Mouse (Mus musculus): ENCODE measurements at regions not wholly inside any gene's neighbourhood (a gene's known extent, or its start where the extent isn't known, plus 50 kb on each side); places are given as distances from the start of the nearest gene placed in this dataset.

DNA sequence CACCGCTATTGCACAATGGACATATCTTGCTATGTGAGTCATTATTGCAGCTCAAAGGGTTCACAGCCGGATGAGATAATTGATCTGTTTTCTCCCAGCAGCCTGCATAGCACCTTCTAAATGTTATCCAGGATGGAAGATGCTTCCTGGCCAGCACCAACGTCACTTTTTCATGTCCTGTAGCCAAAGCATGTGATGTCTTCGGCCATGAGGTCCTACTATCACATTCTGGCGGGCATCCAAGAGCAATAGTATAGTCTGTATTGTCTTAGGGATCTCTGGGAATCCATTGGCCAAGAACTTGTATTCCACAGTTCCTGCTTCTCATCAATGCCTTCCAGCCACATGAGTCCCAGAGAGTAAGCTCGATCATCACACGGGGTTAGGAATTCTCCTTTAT, 70.6 kb downstream of the Npy start:
- H3K36me3 ChIP-seq = no peaks in the 10 kb centered on the region
- H3K4me3 ChIP-seq = no peak overlapping the region
- H3K27ac ChIP-seq (replicated peaks) = no peak overlapping the region
- WGBS = 89% methylated on average over 7 of the region's 7 CpGs
- H3K4me1 ChIP-seq = no peaks in the 10 kb centered on the region
- no peak overlapping the region for H3K4me2 ChIP-seq (replicated peaks)
- no peaks in the 10 kb centered on the region for H3K27me3 ChIP-seq
- no peak for ATAC-seq (ENCODE audit: low FRiP score, low read depth)
- H3K9ac ChIP-seq (replicated peaks) = no peak overlapping the region
- peaks cover 13% of the 10 kb centered on the region; the same call in 1 of the 2 replicates for H3K9me3 ChIP-seq

DNA sequence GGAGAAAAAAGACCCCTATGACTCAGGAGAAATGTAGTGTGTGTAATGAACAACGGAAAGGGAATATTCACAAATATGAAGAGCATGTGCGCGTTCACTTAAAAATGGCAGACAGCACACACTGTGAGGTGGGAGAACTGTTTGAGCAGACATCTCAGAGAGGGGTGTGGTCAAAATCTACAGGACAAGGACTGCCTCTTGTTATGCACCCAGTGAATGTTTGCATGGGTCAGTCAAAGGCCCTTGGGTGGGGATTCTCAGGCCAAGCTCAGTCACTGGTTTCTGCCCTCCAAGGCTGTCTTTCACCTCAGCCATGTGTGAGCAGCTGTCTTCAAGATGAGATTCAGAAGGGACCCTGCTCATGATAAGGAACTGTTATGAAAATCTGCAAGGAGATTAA, 76.6 kb downstream of the Npy start:
- WGBS = 91% methylated on average over 3 of the region's 3 CpGs
- H3K9ac ChIP-seq (replicated peaks) = no peak overlapping the region
- H3K4me2 ChIP-seq (replicated peaks) = no peak overlapping the region

DNA sequence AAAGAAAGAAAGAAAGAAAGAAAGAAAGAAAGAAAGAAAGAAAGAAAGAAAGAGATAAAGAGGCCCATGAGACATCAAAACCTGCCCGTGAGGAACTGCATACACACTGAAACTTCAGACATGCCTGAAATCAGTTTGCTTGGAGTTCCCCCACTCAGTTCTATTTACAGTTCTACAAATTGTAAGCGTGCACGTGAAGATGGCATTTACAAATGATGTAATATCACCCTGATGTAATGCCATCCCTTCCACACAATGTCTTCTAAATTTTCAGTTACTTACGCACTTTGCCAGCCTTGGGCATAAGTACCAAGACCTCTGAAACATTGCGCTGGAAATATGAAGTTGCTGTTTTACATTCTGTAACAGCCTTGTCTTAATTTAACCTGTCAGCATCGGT, 79.0 kb downstream of the Npy start:
- H3K4me1 ChIP-seq = 0 out of 2 replicates have a peak, but pooled peaks cover 7% of the 10 kb centered on the region
- H3K9me3 ChIP-seq = no peaks in the 10 kb centered on the region
- no peak overlapping the region for H3K4me2 ChIP-seq (replicated peaks)
- H3K9ac ChIP-seq (replicated peaks) = no peak overlapping the region
- no peak overlapping the region for H3K4me3 ChIP-seq
- no peak for ATAC-seq (ENCODE audit: low FRiP score, low read depth)
- no peak overlapping the region for H3K27ac ChIP-seq (replicated peaks)
- 93% methylated on average over 6 of the region's 6 CpGs for WGBS
- H3K36me3 ChIP-seq = no peaks in the 10 kb centered on the region
- no peaks in the 10 kb centered on the region for H3K27me3 ChIP-seq

More for the DNA sequence above, 76.6 kb downstream of the Npy start:
- H3K4me3 ChIP-seq = no peak overlapping the region
- no peak overlapping the region for H3K27ac ChIP-seq (replicated peaks)
- H3K4me1 ChIP-seq = 0 out of 2 replicates have a peak, but pooled peaks cover 3% of the 10 kb centered on the region
- no peaks in the 10 kb centered on the region for H3K27me3 ChIP-seq
- H3K9me3 ChIP-seq = peaks cover 9% of the 10 kb centered on the region; the same call in 1 of the 2 replicates
- ATAC-seq (ENCODE audit: low FRiP score, low read depth) = no peak
- H3K36me3 ChIP-seq = no peaks in the 10 kb centered on the region

DNA sequence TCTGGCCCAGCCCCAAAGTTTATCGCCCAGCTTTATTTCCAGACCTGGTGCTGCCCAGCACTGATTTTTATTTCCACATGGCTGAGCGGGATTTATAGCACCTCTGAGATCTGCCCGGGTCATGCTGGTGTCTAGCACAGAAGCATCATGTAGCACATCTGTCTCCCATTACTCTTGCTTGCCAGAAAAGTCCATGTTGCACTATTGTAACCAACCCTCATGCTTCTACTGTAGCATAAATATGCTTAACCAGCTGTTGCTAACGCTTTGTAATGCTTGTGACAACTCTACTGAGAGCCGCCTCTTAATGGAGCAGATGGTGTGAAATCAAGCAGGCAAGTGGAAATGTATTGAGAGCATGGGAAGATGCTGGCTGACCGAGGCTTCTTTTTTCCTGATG, 81.5 kb downstream of the Npy start:
- H3K27ac ChIP-seq (replicated peaks) = no peak overlapping the region
- H3K9me3 ChIP-seq = no peaks in the 10 kb centered on the region
- no peaks in the 10 kb centered on the region for H3K36me3 ChIP-seq
- 0 out of 2 replicates have a peak, but pooled peaks cover 7% of the 10 kb centered on the region for H3K4me1 ChIP-seq
- no peaks in the 10 kb centered on the region for H3K27me3 ChIP-seq
- no peak for ATAC-seq (ENCODE audit: low FRiP score, low read depth)
- H3K4me3 ChIP-seq = no peak overlapping the region
- H3K9ac ChIP-seq (replicated peaks) = no peak overlapping the region
- H3K4me2 ChIP-seq (replicated peaks) = no peak overlapping the region
- WGBS = 66% methylated on average over 6 of the region's 6 CpGs

DNA sequence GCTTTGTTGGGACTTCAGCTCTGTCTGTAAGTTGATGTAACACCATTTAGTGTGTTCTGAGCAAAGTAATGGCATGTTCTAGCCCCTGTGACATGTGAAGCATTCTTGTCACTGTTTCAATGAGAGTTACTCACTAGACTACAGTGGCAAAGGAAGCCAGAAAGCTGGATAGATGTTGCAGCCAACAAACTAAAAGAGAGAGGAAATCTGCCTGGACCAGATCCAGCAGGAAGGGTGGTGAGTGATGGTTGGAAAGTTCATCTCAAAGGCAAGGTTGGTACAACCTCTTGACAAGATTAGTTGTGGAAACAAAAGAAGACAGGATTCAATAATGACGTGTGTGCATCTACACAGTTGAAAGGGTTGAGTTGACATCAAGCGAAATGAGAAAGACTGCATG, 83.9 kb downstream of the Npy start:
- ATAC-seq (ENCODE audit: low FRiP score, low read depth) = no peak
- WGBS = 73% methylated on average over 2 of the region's 2 CpGs

DNA sequence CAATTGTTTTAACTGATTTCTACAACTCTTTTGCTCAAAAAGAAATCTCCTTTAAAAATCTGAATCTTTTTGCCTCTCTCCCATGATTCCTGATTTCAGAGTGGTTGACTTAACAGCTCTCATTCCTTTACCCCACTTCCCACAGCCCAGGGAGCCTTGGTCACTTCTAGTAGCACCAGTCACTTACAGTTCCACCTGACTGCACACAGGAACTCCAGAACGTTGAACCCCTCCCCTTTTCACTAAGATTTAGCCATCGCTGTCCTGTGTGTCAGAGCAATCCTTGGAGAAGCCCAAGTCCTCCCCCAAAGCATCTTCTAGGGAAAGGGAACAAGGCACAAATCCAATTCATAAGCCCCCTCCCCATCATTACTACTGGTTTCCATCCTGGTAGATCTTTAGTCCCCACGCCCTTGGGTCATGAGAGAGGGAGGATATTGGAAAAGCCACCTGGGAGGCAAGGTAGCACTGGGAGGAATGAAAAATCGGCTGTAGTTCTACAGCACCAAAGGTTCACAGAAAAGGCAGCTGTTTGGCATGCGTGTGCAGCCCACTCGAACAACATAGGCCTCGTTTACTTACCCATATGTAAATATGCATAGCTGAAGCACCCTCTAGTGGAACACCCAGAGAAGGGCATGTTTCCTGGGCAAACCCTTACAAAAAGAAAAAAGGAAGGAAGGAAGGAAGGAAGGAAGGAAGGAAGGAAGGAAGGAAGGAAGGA, 96.7 kb downstream of the Npy start:
- no peaks in the 10 kb centered on the region for H3K4me1 ChIP-seq
- H3K9me3 ChIP-seq = no peaks in the 10 kb centered on the region
- H3K4me3 ChIP-seq = no peak overlapping the region
- no peak for ATAC-seq (ENCODE audit: low FRiP score, low read depth)
- H3K4me2 ChIP-seq (replicated peaks) = no peak overlapping the region
- no peak overlapping the region for H3K27ac ChIP-seq (replicated peaks)
- no peak overlapping the region for H3K9ac ChIP-seq (replicated peaks)
- no peaks in the 10 kb centered on the region for H3K36me3 ChIP-seq
- WGBS = 42% methylated on average over 7 of the region's 7 CpGs
- H3K27me3 ChIP-seq = peaks cover 3% of the 10 kb centered on the region; the same call in 1 of the 2 replicates

More for the DNA sequence above, 83.9 kb downstream of the Npy start:
- Histone ChIP-seq H3K36me3 (no peaks in the 10 kb centered on the region), H3K27me3 (no peaks in the 10 kb centered on the region), H3K27ac (replicated peaks) (no peak overlapping the region), H3K4me1 (0 out of 2 replicates have a peak, but pooled peaks cover 7% of the 10 kb centered on the region), H3K4me3 (no peak overlapping the region), H3K9ac (replicated peaks) (no peak overlapping the region), H3K9me3 (no peaks in the 10 kb centered on the region), H3K4me2 (replicated peaks) (no peak overlapping the region)

DNA sequence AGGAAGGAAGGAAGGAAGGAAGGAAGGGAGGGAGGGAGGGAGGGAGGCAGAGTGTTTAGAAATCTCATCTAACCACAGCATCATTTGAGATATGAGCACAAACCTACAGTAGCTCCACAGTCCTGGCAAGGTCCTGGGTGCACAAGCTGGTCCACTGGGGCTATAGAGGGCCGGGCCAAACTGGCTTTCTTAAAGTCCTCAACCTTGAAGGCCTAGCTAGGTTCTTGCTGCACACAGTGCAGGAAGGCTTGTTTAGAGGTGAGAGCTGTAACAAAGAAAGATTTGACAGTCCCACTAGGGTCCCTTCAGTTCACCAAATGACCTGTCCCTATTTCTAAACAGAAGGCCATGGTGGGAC, 97.3 kb downstream of the Npy start:
- Histone ChIP-seq H3K27ac (replicated peaks) (no peak overlapping the region), H3K4me3 (no peak overlapping the region), H3K4me1 (no peaks in the 10 kb centered on the region), H3K9ac (replicated peaks) (no peak overlapping the region), H3K27me3 (peaks cover 3% of the 10 kb centered on the region; the same call in 1 of the 2 replicates), H3K36me3 (no peaks in the 10 kb centered on the region), H3K9me3 (no peaks in the 10 kb centered on the region), H3K4me2 (replicated peaks) (no peak overlapping the region)
- WGBS = 69% methylated on average over 1 of the region's 1 CpGs
- no peak for ATAC-seq (ENCODE audit: low FRiP score, low read depth)

DNA sequence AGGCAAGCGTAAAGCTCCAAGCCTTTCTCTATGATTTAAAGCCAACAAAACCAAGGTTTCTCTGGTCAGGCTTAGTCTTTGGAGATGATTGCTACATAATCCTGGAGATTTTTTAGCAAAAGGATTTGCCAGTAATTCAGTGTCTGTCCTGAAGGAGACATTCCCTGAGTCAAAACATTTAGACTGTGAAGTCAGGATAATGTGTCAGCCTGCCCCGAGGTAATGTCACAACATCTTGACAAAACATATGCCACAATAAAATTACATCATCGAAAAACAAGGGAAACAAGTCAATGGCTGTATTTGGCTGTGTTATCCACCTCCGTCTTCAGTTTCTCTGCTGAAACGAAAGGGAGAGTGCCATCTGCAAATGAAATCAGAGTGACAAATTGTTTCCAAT, 101.8 kb downstream of the Npy start:
- Histone ChIP-seq H3K36me3 (no peaks in the 10 kb centered on the region), H3K4me2 (replicated peaks) (no peak overlapping the region), H3K9ac (replicated peaks) (no peak overlapping the region), H3K9me3 (no peaks in the 10 kb centered on the region), H3K27me3 (no peaks in the 10 kb centered on the region), H3K4me3 (no peak overlapping the region), H3K27ac (replicated peaks) (no peak overlapping the region), H3K4me1 (no peaks in the 10 kb centered on the region)
- ATAC-seq (ENCODE audit: low FRiP score, low read depth) = no peak
- WGBS = 82% methylated on average over 5 of the region's 5 CpGs

DNA sequence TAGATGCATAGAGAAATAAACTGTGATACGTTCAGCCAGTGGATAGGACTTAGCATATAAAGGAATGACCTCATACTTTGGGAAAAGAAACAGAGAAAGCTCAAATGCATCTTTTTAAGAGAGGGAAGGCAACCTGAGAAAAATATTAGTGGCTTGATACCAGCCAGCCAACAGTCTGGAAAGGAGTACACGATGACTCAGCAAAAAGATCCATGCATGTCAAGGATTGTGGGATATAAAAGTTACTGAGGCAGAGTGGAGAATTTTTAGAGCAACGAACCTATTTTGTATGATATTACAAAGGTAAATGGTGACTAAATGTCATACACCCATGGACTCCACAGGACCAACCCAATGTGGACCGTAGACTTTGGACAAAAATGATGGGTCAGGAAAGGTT, 105.6 kb downstream of the Npy start:
- Histone ChIP-seq H3K4me3 (no peak overlapping the region), H3K27ac (replicated peaks) (no peak overlapping the region), H3K4me1 (no peaks in the 10 kb centered on the region), H3K9me3 (no peaks in the 10 kb centered on the region), H3K27me3 (no peaks in the 10 kb centered on the region), H3K9ac (replicated peaks) (no peak overlapping the region), H3K4me2 (replicated peaks) (no peak overlapping the region), H3K36me3 (no peaks in the 10 kb centered on the region)
- no peak for ATAC-seq (ENCODE audit: low FRiP score, low read depth)
- 87% methylated on average over 4 of the region's 4 CpGs for WGBS

DNA sequence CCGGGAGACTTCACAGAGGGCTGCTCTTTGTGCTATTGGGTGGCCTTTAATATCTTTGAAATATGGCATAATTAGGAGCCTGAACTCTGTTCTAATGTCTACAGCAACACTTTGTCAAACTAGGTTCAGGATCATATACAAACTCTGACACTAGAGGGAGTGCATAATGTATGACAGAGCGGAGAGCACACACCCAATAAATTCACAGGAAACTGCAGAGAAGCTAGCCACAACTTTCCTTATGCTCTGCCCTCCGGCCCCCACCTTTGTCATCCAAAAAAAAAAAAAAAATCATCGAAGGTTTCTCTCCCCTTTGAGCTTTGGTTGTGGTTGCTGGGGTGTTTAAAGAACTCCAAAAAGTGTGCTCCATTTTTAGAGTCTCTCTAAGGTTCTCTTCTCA, 107.6 kb downstream of the Npy start:
- no peaks in the 10 kb centered on the region for H3K36me3 ChIP-seq
- H3K9ac ChIP-seq (replicated peaks) = no peak overlapping the region
- H3K4me1 ChIP-seq = no peaks in the 10 kb centered on the region
- no peak for ATAC-seq (ENCODE audit: low FRiP score, low read depth)
- H3K4me3 ChIP-seq = no peak overlapping the region
- no peaks in the 10 kb centered on the region for H3K9me3 ChIP-seq
- H3K27me3 ChIP-seq = no peaks in the 10 kb centered on the region
- no peak overlapping the region for H3K27ac ChIP-seq (replicated peaks)
- WGBS = 49% methylated on average over 4 of the region's 4 CpGs
- H3K4me2 ChIP-seq (replicated peaks) = no peak overlapping the region

DNA sequence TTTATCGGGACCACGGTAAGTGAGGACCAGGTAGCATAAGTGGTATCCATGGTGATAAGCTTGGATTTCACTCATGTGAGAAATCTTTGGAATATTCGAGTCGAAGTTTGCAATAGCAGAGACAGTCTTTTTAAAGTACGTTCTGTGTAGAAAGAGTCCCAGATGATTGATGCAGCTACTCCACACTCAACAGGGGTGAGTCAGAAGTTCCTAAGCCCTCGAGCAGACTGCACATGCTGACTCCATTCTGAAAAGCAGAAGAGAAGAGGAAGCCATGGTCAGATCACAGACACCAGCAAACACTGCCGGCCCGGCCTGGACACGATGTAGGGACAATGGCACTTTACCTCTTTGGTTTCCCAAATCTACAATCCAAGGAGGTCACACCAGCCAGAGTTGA, 120.6 kb downstream of the Npy start:
- Histone ChIP-seq H3K4me1 (no peaks in the 10 kb centered on the region), H3K4me2 (replicated peaks) (no peak overlapping the region), H3K27me3 (no peaks in the 10 kb centered on the region), H3K27ac (replicated peaks) (no peak overlapping the region), H3K9ac (replicated peaks) (no peak overlapping the region), H3K4me3 (no peak overlapping the region), H3K36me3 (no peaks in the 10 kb centered on the region), H3K9me3 (no peaks in the 10 kb centered on the region)
- WGBS = 82% methylated on average over 9 of the region's 9 CpGs
- no peak for ATAC-seq (ENCODE audit: low FRiP score, low read depth)

DNA sequence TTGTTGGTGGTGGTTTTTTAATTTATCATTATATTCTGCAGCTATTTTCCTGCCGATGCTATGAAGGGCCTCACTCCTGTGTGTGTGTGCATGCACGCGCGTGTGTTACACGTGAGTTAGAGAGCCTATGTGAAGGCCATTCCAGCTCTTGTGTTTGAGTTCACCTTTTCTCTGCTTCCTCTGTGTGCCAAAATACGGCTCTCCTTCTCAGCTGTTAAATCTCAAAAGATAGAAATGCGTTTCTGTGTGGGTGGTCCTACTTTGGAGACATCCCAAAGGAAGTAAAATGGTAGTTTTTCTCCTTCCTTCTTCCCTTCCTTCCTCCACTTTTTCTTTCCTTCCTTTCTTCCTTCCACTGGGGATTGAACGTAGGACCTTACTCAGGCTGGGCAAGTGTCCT, 136.4 kb downstream of the Npy start:
- Histone ChIP-seq H3K27me3 (no peaks in the 10 kb centered on the region), H3K4me3 (no peak overlapping the region), H3K36me3 (no peaks in the 10 kb centered on the region), H3K9ac (replicated peaks) (no peak overlapping the region), H3K27ac (replicated peaks) (no peak overlapping the region), H3K4me1 (no peaks in the 10 kb centered on the region), H3K9me3 (no peaks in the 10 kb centered on the region), H3K4me2 (replicated peaks) (no peak overlapping the region)
- 95% methylated on average over 8 of the region's 8 CpGs for WGBS
- no peak for ATAC-seq (ENCODE audit: low FRiP score, low read depth)

DNA sequence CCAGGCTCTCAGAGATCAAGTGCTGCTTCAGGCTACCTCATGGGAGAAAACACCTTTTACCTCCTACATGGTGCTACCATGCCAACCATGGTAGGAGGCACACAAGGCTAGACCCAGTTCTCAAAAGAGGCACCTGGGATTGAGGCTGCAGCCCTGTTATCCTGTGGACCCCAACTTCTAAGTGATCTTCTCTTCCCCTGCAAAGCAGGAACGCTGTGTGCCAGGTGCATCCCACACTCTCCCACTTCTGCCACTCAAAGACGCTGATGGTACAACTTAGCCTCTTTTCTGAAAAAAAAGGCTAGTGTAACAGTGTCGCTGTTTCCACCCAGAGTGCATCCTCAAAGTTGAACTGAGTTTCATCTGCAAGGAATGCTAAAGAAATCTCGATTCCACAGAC, 138.7 kb downstream of the Npy start:
- ATAC-seq (ENCODE audit: low FRiP score, low read depth) = no peak
- 88% methylated on average over 4 of the region's 4 CpGs for WGBS
- no peaks in the 10 kb centered on the region for H3K27me3 ChIP-seq
- no peak overlapping the region for H3K27ac ChIP-seq (replicated peaks)
- H3K36me3 ChIP-seq = no peaks in the 10 kb centered on the region
- H3K4me1 ChIP-seq = no peaks in the 10 kb centered on the region
- no peaks in the 10 kb centered on the region for H3K9me3 ChIP-seq
- H3K4me2 ChIP-seq (replicated peaks) = no peak overlapping the region
- H3K9ac ChIP-seq (replicated peaks) = no peak overlapping the region
- H3K4me3 ChIP-seq = no peak overlapping the region

Measured in midbrain, embryonic 12.5 days (tissue).